Mouse (Mus musculus): ENCODE measurements around the gene Camk2g.

Camk2g gene

DNA sequence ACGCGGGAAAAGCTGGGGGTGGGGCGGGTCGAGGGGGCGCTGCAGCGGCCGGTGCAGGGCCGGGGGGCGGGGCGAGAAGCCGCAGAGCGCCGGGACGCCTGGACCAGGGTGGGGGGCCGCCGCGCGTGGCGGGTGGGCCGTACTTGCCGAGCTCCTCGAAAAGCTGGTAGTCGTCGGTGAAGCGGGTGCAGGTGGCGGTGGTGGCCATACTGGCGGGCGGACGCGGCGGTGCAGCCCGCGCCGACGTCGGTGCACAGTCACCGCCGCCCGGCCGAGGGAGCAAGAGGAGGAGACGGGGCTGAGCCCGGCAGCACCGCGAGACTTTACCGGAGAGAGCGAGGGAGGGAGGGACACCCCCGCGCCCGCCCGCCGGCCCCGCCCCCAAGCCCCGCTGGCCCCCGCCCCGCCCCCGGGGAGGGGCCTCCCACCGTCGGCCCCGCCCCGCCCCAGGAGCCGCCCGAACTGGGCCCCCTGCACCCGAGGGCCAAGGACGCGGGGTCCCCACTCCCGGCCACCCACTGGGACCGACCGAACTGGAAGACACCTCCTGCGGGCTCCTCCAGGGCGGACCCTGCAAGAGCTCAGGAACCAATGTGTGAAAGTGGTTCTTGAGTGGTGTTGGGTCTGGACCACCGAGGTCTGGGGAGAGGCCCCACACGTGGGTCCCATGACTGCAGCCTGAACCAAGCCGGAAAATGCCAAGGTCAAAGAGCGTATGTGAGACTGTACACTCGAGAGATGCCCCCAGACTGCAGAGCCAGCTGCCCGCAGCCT, at the start of gene Camk2g:
Gene Camk2g, minus strand, starts transcription at position 331 of the 774 bp plus-strand sequence.
- in situ Hi-C loops (cut with MboI; ENCODE audit: unreplicated experiment in 2 of 2): no loop called here

DNA sequence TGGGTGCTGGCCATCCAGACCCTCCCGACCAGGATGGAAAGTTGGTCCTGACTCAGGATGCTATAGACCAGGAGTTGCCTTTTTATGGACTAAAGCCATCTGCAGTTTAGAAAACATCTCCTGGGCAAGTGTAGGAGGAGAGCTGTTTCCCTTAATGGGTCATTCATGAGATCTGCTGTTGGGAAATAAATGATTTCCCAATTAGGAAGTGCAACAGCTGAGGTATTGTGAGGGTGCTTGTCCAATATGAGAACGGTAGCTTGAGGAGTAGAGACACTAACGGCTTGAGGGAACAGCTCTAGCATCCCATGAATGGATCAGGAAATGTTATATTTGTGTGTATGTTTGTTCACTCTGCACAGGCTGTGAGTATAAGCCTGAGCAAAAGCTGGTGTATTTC, 48.7 kb upstream of the Camk2g start:
- in situ Hi-C loops (cut with MboI; ENCODE audit: unreplicated experiment in 2 of 2): no loop called here

DNA sequence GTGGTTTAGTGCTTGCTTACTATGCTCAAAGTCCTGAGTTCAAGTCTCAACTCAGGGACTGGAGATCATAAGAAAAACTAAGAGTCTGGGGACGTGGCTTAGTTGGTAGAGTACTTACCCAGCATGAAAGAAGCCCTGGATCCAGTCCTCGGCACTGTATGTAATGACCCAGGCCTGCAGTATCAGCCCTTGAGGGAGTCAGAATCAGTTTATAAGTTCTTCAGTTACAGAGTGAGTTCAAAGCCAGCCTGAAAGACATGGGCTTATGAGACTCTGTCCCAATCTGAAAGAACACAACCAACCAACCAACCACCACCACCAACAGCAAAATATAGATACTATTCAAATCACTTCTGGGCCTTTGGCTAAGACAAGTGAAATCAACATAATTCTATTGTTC, 47.6 kb upstream of the Camk2g start:
- in situ Hi-C loops (cut with MboI; ENCODE audit: unreplicated experiment in 2 of 2): no loop called here

DNA sequence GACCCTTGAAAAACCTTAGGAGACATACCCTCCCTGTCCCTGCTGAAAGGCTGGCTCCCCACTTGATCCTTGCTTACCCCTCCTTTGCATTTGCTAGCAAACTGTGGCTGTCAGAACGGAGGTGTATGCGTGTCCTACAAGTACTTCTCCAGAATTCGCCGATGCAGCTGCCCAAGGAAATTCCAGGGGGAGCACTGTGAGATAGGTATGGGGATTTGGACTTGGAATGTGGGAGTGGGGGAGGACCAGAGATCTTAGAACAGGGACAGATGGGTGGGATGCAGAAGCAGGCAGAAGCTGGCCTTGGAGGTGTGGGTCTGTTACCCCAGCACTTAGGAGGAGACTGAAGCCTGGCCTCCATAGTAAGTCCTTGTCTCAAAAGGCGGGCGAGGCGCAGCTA, 43.8 kb upstream of the Camk2g start:
- in situ Hi-C loops (cut with MboI; ENCODE audit: unreplicated experiment in 2 of 2): no loop called here

DNA sequence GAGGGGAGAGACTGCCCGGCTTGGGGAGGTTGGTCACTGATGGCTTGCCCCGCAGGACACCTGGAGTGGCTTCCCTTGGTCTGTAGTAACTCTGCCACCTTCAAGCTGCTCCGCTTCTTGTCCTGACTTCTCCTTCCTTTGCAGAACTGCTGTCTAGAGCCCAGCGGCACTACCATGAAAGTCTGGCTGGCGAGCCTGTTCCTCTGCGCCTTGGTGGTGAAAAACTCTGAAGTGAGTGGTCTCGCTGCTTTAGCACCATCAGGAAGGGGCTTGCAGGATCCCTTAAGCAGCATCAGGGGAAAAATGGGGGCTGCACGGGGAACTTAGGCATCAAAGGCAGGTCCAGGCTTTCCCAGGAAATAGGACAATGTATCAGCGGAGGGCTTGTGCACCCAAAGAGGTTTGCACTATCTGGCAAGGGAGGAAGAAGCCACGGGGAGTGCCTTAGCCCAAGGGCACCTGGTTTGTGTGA, 43.1 kb upstream of the Camk2g start:
- in situ Hi-C loops (cut with MboI; ENCODE audit: unreplicated experiment in 2 of 2): no loop called here

DNA sequence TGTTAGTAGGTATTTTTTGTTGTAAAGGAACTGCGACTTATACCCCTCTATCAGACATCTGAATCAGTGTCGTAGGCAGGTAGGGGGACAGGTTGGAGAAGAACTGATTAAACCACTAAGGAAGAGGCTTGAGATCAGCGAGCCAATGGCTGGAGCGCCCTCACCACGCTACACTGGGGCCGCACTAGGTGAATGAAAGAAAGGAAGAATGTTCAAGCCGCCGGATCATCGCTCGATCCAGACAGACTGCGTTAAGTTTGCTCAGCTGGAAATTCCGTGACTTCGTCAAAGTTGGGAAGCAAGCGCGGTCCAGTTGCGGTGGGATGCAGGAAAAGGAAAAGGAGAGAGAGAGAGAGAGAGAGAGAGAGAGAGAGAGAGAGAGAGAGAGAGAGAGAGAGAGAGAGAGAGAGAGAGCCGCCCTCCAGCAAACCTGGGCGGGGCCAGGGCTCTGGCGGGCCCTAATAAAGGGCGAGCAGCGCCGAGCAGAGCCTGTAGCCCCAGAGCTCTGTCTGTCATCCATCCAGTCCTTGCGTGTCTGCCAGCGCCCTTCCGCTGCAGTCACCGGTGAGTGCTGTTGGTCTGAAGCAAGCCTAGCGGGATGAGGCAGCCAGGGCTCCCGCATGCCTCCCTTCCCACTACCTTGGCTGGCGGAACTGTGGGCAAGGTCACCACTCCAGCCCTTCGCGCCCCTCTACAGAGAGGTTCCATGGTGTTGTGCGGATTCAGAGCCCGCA, 42.5 kb upstream of the Camk2g start, which contains the start of gene Plau:
Gene Plau, plus strand, starts transcription at position 490 of the 734 bp plus-strand sequence.
- in situ Hi-C loops (cut with MboI; ENCODE audit: unreplicated experiment in 2 of 2): no loop called here

DNA sequence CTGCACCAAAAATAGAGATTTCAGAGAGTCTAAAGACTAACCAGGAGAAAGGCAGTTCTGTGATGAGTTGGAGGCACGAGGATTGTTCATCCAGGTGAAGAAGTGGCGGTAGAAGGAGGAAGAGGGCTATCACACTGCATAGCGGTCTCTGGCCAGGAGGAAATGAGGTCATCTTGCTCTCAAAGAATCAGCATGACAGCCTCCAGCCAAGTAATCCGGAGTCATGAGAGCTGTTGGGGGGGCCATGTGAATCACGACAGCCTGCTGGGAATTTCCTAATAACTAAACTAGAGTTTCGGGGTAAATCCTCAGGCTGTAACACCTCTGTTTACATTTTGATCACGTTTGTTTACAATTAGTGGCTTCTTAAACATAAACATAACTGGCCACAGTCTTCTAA, 40.2 kb upstream of the Camk2g start:
- in situ Hi-C loops (cut with MboI; ENCODE audit: unreplicated experiment in 2 of 2): no loop called here

DNA sequence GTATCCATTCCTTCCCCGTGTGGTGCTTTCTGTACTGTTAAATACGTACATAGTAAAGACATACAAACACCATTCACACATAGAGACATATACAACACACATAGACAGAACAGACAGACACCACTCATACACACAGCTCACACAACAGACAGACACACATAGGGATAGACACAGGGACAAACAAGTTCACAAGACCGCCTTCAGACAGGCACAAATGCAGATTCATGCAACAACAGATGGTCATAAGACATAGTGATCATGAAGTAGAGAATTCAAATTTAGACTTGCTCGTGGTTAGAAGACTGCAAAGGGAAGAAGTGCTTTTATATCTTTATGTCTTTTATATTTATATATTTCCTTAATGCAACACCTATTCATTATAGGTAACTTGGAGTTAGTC, 39.6 kb upstream of the Camk2g start:
- in situ Hi-C loops (cut with MboI; ENCODE audit: unreplicated experiment in 2 of 2): no loop called here

DNA sequence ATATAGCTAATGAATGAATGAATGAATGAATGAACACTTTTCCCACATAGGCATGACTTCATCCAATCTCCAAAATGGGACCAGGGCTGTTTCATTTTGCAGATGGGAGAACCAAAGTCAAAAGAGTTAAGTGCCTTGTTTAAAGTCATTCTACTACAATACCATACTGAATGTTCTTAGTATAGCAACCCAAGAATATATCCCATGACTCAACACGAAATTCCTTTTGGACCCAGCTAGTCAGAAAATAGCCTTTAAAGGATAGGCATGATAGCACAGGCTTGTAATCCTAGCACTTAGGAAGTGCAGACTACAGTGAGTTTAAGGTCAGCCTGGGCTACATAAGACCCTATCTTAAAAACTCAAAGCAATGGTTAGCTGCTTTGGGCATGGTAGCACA, 38.0 kb upstream of the Camk2g start:
- in situ Hi-C loops (cut with MboI; ENCODE audit: unreplicated experiment in 2 of 2): no loop called here

DNA sequence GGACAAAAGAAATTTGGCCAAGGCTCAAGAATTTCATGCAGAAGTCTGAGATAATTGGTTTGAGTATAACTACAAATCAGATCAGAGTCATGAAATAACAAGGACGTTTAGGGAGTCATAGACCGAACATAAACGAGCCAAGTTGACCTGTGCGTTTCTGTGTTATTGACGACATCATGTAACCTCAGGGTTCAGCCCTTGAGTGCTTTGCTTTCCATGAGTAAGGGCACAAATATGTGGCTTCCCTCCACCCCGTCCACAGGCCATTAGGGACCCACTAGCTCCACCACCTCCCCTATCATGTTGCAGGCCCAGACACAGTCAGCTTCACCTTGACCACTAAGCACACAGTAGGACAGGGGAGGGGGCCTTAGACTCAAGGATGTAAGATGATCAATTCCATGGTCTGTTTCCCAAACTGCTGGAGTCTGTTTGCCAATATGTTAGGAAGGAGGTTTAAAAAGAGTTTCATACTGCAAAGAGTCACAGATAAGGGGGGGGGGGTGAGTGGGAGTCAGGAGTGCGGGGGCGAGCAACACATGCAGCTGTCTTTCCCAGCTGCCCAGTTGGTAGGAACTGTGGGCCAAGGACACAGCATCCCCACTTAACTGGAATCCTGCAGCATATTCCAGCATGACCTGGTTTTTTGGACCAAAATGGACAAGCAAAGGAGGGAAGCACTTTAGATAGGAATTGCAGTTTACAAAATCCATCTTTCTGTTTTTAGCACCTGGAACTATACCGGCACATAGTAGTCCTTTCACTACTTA, 37.4 kb upstream of the Camk2g start:
- in situ Hi-C loops (cut with MboI; ENCODE audit: unreplicated experiment in 2 of 2): no loop called here

DNA sequence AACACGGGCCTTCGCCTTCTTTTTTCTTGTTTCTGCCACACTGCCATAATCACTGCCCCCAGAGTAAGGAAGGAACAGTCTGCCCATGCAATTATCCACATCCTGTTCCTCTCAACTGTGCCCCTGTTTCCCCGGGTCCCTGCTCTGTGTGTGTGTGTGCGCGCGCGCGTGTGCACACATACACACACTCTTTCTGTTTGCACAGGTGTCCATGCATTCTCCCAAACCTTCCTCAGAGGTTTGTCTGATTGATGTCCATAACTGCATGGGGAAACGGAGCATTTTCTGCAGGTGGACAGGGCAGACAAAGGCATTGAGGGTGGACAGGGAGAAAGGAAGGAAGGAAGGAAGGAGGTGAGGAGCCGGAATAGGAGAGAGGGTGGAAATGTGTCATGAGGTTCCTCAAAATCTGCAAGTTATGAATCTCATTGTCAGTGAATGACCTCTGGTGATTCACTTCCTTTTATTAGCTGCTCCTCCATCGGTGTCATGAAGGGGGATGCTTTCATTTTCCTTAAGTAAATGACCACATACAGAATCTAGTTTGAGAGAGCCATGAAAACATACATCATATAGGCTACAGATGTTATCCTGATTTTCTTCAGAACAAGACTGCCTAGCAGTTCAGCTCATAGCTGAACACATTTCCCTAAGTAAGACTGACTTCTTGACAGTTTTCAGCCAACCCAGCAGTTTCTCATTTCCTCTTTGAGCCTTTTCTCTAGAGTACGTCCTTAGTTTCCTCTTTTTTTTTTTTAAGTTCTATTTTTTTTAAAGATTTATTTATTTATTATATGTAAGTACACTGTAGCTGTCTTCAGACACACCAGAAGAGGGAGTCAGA, 35.9 kb upstream of the Camk2g start:
- in situ Hi-C loops (cut with MboI; ENCODE audit: unreplicated experiment in 2 of 2): no loop called here

DNA sequence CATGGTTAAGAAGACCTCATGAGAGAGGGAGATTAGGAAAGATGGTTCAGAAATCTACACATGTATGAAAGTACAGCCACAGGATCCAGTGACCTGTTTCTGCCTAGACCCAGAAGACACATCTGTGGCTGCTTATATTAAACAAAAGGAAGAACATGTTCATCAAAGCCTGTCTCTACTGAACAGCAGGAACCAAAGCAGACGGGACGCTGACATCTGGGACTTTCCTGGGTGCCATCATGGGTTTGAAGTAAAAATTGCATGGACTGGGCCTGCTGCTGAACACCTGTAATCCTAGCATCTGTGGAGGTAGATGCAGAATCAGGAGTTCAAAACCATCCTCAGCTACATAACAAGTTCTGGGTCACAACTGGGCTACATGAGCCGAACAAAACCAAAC, 34.6 kb upstream of the Camk2g start:
- in situ Hi-C loops (cut with MboI; ENCODE audit: unreplicated experiment in 2 of 2): no loop called here

DNA sequence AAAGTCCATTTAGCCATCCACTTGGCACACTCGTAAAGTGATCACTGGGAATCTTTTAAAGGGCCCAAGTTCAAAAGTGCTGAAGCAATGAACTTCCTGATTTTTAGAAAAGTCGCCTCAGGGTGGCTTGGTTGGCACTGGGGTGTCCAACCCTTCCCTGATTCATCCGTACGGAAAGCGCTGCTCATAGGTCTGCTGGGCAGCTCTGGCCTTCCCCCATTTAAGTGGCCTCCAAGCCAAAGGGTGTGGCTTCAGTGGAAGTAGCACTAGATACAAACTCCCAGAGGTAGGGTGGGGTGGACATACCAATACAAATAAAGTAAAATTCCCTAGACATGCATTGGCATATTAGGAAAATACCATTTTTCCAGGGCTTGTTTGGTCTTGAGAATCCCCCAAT, 33.6 kb upstream of the Camk2g start:
- in situ Hi-C loops (cut with MboI; ENCODE audit: unreplicated experiment in 2 of 2): no loop called here

DNA sequence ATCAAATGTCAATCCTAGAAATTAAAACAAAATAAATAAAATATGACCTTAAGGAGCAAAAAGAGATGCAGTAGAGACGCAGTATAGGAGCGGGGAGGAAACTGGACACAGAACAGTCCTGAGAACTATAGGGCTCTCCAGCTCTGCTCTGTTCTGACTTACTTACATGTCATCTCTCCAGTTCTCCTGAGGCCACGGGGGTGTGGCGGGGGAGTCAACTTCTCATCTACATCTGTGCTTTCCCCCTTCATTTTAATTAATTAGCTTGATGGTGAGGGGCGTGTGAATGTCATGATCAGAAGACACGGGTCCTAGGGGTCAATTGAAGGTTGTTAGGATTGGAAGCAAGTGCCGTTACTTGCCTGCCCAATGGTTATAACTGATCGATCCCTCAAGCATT, 33.2 kb upstream of the Camk2g start:
- in situ Hi-C loops (cut with MboI; ENCODE audit: unreplicated experiment in 2 of 2): no loop called here

DNA sequence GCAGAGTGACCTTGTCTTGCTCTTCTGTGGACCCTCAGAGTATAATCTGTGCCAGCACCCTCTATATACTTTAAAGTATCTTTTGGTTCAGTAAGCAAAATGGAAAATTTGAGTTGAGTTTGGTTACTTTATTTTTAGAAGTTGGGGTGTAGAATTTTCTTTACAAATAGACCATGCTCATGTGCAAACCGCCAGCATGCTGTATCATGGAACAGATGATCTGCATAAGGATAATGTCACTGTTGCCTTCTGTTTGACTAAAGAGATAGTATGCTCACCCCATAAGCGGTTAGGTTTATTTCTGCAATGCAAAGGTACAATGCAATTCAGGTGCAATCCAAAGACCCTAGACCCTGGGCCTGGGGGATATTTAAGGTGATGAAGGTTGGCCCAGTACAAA, 31.6 kb upstream of the Camk2g start:
- in situ Hi-C loops (cut with MboI; ENCODE audit: unreplicated experiment in 2 of 2): no loop called here

DNA sequence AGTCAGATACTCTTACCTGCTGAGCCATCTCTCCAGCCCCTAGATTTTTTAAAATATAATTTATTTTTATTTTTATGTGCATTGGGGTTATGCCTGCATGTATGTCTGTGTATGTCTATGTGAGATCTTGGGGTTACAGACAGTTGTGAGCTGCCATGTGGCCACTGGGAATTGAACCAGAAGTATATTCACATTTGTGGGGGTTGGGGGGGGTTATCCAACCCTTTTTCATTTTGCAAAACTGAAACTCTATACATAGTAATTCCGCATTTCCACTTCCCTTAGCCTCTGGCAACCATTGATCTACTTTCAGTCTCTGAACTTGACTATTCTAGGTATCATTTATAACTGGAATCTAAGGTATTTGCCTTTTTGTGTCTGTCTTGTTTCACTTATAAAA, 30.6 kb upstream of the Camk2g start:
- in situ Hi-C loops (cut with MboI; ENCODE audit: unreplicated experiment in 2 of 2): no loop called here

DNA sequence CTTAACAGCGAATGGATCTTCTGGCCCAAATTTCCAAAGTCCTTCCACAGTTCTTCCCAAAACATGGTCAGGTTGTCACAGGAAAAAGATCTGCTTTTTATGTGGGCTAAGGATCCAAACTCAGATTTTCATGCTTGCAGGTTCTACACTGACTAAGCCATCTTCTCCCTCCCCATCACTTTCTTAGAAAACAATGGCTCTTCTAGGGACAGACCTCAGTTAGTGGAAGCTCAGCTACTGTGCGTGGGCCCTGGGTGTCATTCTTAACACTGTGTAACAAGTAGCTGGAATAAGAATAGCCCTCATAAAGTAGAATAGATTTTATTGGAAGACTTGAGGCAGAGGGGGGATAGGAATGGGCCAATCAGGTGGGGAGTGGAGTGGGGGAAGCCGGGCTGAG, 21.6 kb upstream of the Camk2g start:
- in situ Hi-C loops (cut with MboI; ENCODE audit: unreplicated experiment in 2 of 2): no loop called here

DNA sequence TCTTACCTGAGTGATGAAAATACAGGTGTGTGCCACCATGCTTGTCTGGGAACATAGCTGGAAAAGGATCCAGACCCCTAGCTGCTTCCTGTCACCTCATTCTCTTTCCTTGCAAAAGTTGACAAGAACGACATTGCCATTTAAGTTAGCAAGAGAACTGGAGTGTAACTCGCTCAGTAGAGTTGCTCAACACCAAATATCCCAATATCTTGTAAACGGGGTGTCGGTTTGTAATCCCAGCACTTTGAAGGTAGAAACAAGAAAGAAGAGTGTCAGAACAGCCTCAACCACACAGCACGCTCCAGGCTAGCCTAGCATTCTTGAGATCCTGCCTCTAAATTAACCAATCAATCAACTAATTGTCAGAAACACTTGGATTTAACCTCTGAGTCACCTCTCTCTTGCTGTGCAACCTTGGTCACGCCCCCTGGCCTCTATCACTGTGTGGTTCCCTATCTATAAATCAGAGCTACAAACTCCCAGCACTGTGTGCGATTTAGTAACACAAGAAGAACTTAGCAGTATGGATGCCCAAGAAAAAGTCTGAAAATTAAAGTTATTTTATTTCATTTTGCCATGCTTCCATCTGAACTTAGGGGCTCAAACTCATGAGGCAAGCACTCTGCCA, 18.0 kb upstream of the Camk2g start:
- in situ Hi-C loops (cut with MboI; ENCODE audit: unreplicated experiment in 2 of 2): no loop called here

DNA sequence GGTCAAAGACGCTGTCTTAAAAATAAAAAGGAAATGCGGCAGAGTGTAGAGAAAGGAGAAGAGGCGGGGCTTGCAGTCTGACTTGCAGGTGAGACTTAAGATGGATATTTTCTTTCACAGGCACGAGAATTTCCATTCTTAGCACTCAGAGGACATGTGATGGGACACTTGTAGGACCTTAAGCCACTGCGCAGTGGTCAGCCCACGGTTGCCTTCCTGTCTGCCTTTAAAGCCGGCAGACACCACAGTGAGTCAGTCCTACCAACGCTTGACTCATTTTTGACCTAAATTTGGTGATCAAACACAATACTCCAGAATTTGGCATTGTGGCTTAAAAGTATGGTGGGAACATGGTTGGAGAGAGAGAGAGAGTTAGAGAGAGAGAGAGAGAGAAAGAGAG, 17.3 kb upstream of the Camk2g start:
- in situ Hi-C loops (cut with MboI; ENCODE audit: unreplicated experiment in 2 of 2): no loop called here

DNA sequence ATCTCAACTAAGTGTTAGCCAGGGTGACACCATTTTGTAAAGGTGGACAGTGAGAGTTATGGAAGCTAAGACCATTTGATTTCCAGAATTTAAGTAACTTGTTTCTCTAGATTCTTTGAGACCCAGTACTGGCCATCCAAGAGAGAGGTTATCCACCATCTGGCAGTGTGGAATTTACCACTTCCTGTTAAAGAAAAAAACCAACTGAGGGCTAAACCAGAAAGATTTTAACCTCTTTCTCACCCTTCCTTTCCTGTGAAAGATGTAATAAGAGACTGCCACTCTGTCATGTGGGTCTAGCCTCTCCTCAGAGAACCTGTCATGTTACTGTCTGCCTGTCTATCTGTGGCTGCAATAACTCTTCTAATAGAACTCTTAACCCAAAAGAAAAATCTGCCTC, 15.9 kb upstream of the Camk2g start:
- in situ Hi-C loops (cut with MboI; ENCODE audit: unreplicated experiment in 2 of 2): loop anchor here in 1 of 2 experiments (10.0 kb wide), 1 partner anchor 945 kb away; the partner anchor contains the start of genes Dusp13 and Samd8
